Mouse (Mus musculus) B cell, adult 67 days (primary cell): ENCODE measurements around the gene Bag6. TPM values are rescaled to one million over a fixed set of nuclear protein-coding genes. Genes with fewer than 3 reads are reported as not detected.

Experiments used
- total RNA-seq, 2 experiments: library from RNA; stranded (reverse); gene quantifications; 4 replicates each; pipeline ENCODE4 v1.2.4; 2023

Bag6 gene
- total RNA-seq, 2 experiments from 2014 or later, result 412 to 463 TPM

Other genes starting within 250 kb of the Bag6 start
- gene C2, start 236.9 kb upstream of the Bag6 start, total RNA-seq, result 1 to 10 TPM; 2.4 to 2.6 TPM
- gene Ehmt2, start 236.7 kb upstream of the Bag6 start, total RNA-seq, result 100 to 1,000 TPM; 169 to 178 TPM
- gene Slc44a4, start 220.7 kb upstream of the Bag6 start, total RNA-seq, result not detected
- 10 to 100 TPM; 64.3 to 86.9 TPM for gene Neu1, start 203.9 kb upstream of the Bag6 start, total RNA-seq
- gene Hspa1b, start 175.9 kb upstream of the Bag6 start, total RNA-seq, result 100 to 1,000 TPM in 1 of 2 experiments, 1 to 10 TPM in 1; 9.1 to 108 TPM
- gene Gm20481, start 165.3 kb upstream of the Bag6 start, total RNA-seq, result not detected
- 10 to 100 TPM in 1 of 2 experiments, 1 to 10 TPM in 1; 3.8 to 37.9 TPM for gene Hspa1a, start 163.0 kb upstream of the Bag6 start, total RNA-seq
- not detected for gene Hspa1l, start 162.5 kb upstream of the Bag6 start, total RNA-seq
- 10 to 100 TPM; 32.1 to 32.7 TPM for gene Lsm2, start 153.3 kb upstream of the Bag6 start, total RNA-seq
- gene Vars, start 134.2 kb upstream of the Bag6 start, total RNA-seq, result 100 to 1,000 TPM; 290 to 310 TPM
- gene Vwa7, start 118.6 kb upstream of the Bag6 start, total RNA-seq, result under 1 TPM; 0.50 to 0.75 TPM
- 1 to 10 TPM; 4.8 to 5.7 TPM for gene Sapcd1, start 107.2 kb upstream of the Bag6 start, total RNA-seq
- gene Msh5, start 88.4 kb upstream of the Bag6 start, total RNA-seq, result 10 to 100 TPM in 1 of 2 experiments, 1 to 10 TPM in 1; 9.7 to 13.8 TPM
- 100 to 1,000 TPM; 210 to 218 TPM for gene Clic1, start 85.2 kb upstream of the Bag6 start, total RNA-seq
- gene Ddah2, start 76.1 kb upstream of the Bag6 start, total RNA-seq, result 1 to 10 TPM; 3.4 to 5.2 TPM
- not detected for gene Ly6g6c, start 69.8 kb upstream of the Bag6 start, total RNA-seq
- not detected for gene Mpig6b, start 69.0 kb upstream of the Bag6 start, total RNA-seq
- not detected for gene Ly6g6e, start 58.3 kb upstream of the Bag6 start, total RNA-seq
- not detected for gene Ly6g6d, start 57.1 kb upstream of the Bag6 start, total RNA-seq
- gene Ly6g6f, start 49.6 kb upstream of the Bag6 start, total RNA-seq, result not detected
- gene Abhd16a, start 45.9 kb upstream of the Bag6 start, total RNA-seq, result 10 to 100 TPM; 71.6 to 74.8 TPM
- gene Ly6g5c, start 26.9 kb upstream of the Bag6 start, total RNA-seq, result not detected
- 1 to 10 TPM; 1.5 to 1.7 TPM for gene Ly6g5b, start 19.8 kb upstream of the Bag6 start, total RNA-seq
- 10 to 100 TPM; 31.1 to 34.0 TPM for gene Gpank1, start 13.7 kb upstream of the Bag6 start, total RNA-seq
- gene Csnk2b, start 13.1 kb upstream of the Bag6 start, total RNA-seq, result 100 to 1,000 TPM; 126 to 147 TPM
- gene D17H6S53E, start 8.8 kb upstream of the Bag6 start, total RNA-seq, result 10 to 100 TPM; 16.6 to 25.1 TPM
- gene Apom, start 3.1 kb upstream of the Bag6 start, total RNA-seq, result under 1 TPM; 0.56 to 0.93 TPM
- gene Prrc2a, start 29.7 kb downstream of the Bag6 start, total RNA-seq, result 100 to 1,000 TPM; 364 to 379 TPM
- gene Aif1, start 40.9 kb downstream of the Bag6 start, total RNA-seq, result 1 to 10 TPM; 1.7 to 5.1 TPM
- gene Lst1, start 53.3 kb downstream of the Bag6 start, total RNA-seq, result 10 to 100 TPM; 32.6 to 54.4 TPM
- 100 to 1,000 TPM; 669 to 686 TPM for gene Ltb, start 59.3 kb downstream of the Bag6 start, total RNA-seq
- gene Tnf, start 66.8 kb downstream of the Bag6 start, total RNA-seq, result 10 to 100 TPM in 1 of 2 experiments, 1 to 10 TPM in 1; 9.6 to 14.5 TPM
- 10 to 100 TPM; 45.0 to 61.0 TPM for gene Lta, start 70.2 kb downstream of the Bag6 start, total RNA-seq
- not detected for gene Gm16181, start 85.7 kb downstream of the Bag6 start, total RNA-seq
- gene Atp6v1g2, start 98.5 kb downstream of the Bag6 start, total RNA-seq, result 1 to 10 TPM; 1.2 to 2.9 TPM
- gene Nfkbil1, start 100.6 kb downstream of the Bag6 start, total RNA-seq, result 10 to 100 TPM; 11.2 to 16.2 TPM
- 100 to 1,000 TPM; 440 to 473 TPM for gene Ddx39b, start 106.6 kb downstream of the Bag6 start, total RNA-seq
- gene H2-D1, start 127.6 kb downstream of the Bag6 start, total RNA-seq, result 1,000 to 10,000 TPM; 1,708 to 1,769 TPM
- 10 to 100 TPM in 1 of 2 experiments, 1 to 10 TPM in 1; 9.7 to 10.1 TPM for gene H2-Q1, start 185.2 kb downstream of the Bag6 start, total RNA-seq
- gene H2-Q2, start 207.1 kb downstream of the Bag6 start, total RNA-seq, result 1 to 10 TPM; 8.2 to 8.9 TPM
- gene H2-Q4, start 244.4 kb downstream of the Bag6 start, total RNA-seq, result 100 to 1,000 TPM; 285 to 307 TPM